Mouse (Mus musculus): Measurements from ENCODE around the gene Snap29. TPM values are rescaled to one million over a fixed set of nuclear protein-coding genes. Genes with fewer than 3 reads are reported as not detected.

Snap29 gene
- polyA plus RNA-seq, 1 experiment from 2014 or later, result 5.6 TPM

DNA sequence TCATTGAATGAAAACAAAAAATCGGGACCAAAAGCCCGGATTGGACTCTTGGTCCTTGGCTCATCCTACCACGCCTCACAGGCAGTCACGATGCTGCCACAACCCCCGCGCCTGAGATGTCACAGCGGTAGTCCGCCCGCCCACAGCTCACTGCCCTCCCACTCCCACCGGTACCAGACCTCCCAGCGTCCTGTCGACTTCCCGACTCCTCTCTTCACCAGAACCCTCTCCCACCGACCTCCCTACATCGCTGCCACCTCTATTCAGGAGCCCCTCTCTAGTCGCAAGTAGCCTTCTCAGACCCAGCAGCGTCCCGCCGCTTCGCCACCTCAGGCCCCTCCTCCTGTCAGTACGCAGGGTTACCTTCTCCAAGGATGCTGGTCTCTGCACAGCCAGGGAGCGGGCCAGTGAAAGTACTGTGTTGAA is 502 bp upstream of the Snap29 start:
- peak overlapping the region; percentile 68 to 77 for H3K4me3 ChIP-seq (ENCODE audit: control insufficient read depth in 1 of 2, insufficient read depth in 1 of 2, low read depth in 1 of 2, low read length in 2 of 2)
- peak overlapping the region; percentile 50 to 77 for H3K27ac ChIP-seq (replicated peaks in 1 of 2; ENCODE audit: control insufficient read depth in 1 of 2, insufficient read depth in 1 of 2, low read depth in 2 of 2, low read length in 2 of 2)
- H3K36me3 ChIP-seq (ENCODE audit: control insufficient read depth, insufficient read depth, low read length), result peaks cover 6% of the 10 kb centered on the region
- peak; percentile 71 for ATAC-seq (ENCODE audit: insufficient number of reproducible peaks, insufficient read depth, low FRiP score, low read depth)
- H3K4me1 ChIP-seq (ENCODE audit: control insufficient read depth in 2 of 2, insufficient read depth in 2 of 2, low read length in 2 of 2), result peaks cover 8 to 19% of the 10 kb centered on the region in 2 experiments
- peak overlapping the region; percentile 75 for H3K4me2 ChIP-seq (ENCODE audit: low read length)
- peak overlapping the region; percentile 80 for H3K9ac ChIP-seq (ENCODE audit: low read length)
- WGBS, result under 1% methylated on average over 22 of the region's 22 CpGs
- H3K9me3 ChIP-seq (ENCODE audit: control insufficient read depth, low read length), result no peaks in the 10 kb centered on the region
- H3K27me3 ChIP-seq (ENCODE audit: control insufficient read depth, insufficient read depth, low read length), result no peaks in the 10 kb centered on the region

DNA sequence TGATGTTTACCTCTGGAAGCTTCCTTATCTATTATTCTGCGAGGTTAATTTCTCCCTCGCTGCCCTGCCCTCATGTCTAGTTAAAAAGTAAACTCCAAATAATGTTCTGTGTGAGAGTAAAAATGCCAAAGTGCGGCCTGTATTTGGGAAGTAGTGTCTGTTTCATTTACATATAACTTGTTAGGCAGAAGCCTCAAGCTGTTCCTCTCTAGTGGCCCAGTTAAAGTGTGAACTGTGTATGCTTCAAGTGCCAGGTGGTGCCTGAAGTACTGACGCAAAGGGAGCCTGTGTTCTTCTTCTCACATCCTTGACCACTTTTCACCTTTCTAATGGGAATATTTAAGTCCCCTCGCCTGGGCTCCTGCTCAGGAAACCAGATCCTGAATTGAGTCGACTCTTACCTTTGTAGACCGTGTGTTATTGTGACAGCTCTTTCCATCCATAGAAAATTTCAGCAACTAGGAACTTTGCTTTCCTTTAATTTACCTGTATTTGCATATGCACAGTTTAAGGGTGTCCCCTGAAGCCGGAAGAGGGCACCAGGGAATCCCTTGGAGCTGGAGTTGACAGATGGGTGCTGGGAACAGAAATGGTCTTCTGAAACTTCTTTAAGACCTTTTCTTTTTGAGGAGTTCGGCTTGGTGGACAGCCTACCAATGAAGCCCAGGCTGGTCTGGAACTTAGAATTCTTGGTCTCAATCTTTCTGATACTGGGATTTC is 886 bp downstream of the Snap29 start:
- Histone ChIP-seq H3K9ac (ENCODE audit: low read length) (peak overlapping the region; percentile 84), H3K36me3 (ENCODE audit: control insufficient read depth, insufficient read depth, low read length) (peaks cover 6% of the 10 kb centered on the region), H3K4me3 (ENCODE audit: control insufficient read depth in 1 of 2, insufficient read depth in 1 of 2, low read depth in 1 of 2, low read length in 2 of 2) (peak overlapping the region; percentile 62 to 68), H3K27me3 (ENCODE audit: control insufficient read depth, insufficient read depth, low read length) (no peaks in the 10 kb centered on the region), H3K4me1 (ENCODE audit: control insufficient read depth in 2 of 2, insufficient read depth in 2 of 2, low read length in 2 of 2) (peaks cover 8 to 19% of the 10 kb centered on the region in 2 experiments), H3K9me3 (ENCODE audit: control insufficient read depth, low read length) (no peaks in the 10 kb centered on the region), H3K27ac (replicated peaks in 1 of 2; ENCODE audit: control insufficient read depth in 1 of 2, insufficient read depth in 1 of 2, low read depth in 2 of 2, low read length in 2 of 2) (no peak overlapping the region), H3K4me2 (ENCODE audit: low read length) (peak overlapping the region; percentile 81)
- no peak for ATAC-seq (ENCODE audit: insufficient number of reproducible peaks, insufficient read depth, low FRiP score, low read depth)
- WGBS, result 30% methylated on average over 9 of the region's 9 CpGs

DNA sequence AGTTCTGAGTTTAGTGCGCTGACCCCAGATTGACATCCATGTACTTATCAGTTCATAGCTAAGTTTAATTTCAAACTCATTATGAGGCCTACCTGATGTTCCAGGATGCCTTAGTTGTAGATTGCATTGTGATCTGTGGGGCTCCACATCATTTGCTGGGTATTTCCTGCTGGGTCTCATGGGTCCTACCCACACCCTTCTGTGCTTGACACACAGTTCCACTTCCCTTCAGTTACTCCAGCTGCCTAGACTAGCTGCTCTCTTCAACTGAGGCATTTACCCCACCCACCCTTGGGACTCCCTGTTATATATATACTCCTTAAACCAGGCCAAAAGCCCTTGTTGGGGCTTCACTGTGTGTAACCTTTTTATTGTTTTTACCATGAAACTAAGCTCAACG is 3.3 kb downstream of the Snap29 start:
- no peak overlapping the region for H3K4me3 ChIP-seq (ENCODE audit: control insufficient read depth in 1 of 2, insufficient read depth in 1 of 2, low read depth in 1 of 2, low read length in 2 of 2)
- WGBS, result 94% methylated on average over 2 of the region's 2 CpGs
- no peaks in the 10 kb centered on the region for H3K36me3 ChIP-seq (ENCODE audit: control insufficient read depth, insufficient read depth, low read length)
- peaks cover 8 to 21% of the 10 kb centered on the region in 2 experiments for H3K4me1 ChIP-seq (ENCODE audit: control insufficient read depth in 2 of 2, insufficient read depth in 2 of 2, low read length in 2 of 2)
- H3K9me3 ChIP-seq (ENCODE audit: control insufficient read depth, low read length), result no peaks in the 10 kb centered on the region
- no peaks in the 10 kb centered on the region for H3K27me3 ChIP-seq (ENCODE audit: control insufficient read depth, insufficient read depth, low read length)
- no peak for ATAC-seq (ENCODE audit: insufficient number of reproducible peaks, insufficient read depth, low FRiP score, low read depth)
- H3K27ac ChIP-seq (replicated peaks in 1 of 2; ENCODE audit: control insufficient read depth in 1 of 2, insufficient read depth in 1 of 2, low read depth in 2 of 2, low read length in 2 of 2), result no peak overlapping the region
- no peak overlapping the region for H3K9ac ChIP-seq (ENCODE audit: low read length)
- H3K4me2 ChIP-seq (ENCODE audit: low read length), result no peak overlapping the region

DNA sequence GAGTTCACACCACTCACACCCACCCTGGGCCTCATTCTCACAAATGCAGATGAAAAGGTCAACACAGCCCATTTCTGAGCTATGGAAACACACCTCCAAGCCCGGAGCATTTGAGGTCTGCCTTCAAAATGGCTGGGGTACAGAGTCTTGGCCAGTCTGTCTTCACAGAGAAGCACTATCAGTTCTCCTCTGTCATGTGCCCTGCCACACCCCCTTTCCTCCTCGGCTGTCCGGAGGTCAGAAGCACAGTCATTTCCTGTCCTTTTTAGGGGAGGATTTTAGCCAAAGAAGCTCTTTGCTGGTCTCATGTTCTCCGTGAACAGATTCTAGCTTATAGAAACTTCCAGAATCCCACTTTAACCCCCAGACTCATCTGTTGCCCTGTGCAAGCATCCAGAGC is 4.4 kb downstream of the Snap29 start:
- Histone ChIP-seq H3K4me1 (ENCODE audit: control insufficient read depth in 2 of 2, insufficient read depth in 2 of 2, low read length in 2 of 2) (peaks cover 8 to 13% of the 10 kb centered on the region in 2 experiments), H3K9me3 (ENCODE audit: control insufficient read depth, low read length) (no peaks in the 10 kb centered on the region), H3K4me2 (ENCODE audit: low read length) (no peak overlapping the region), H3K27ac (replicated peaks in 1 of 2; ENCODE audit: control insufficient read depth in 1 of 2, insufficient read depth in 1 of 2, low read depth in 2 of 2, low read length in 2 of 2) (no peak overlapping the region), H3K36me3 (ENCODE audit: control insufficient read depth, insufficient read depth, low read length) (no peaks in the 10 kb centered on the region), H3K4me3 (ENCODE audit: control insufficient read depth in 1 of 2, insufficient read depth in 1 of 2, low read depth in 1 of 2, low read length in 2 of 2) (no peak overlapping the region), H3K9ac (ENCODE audit: low read length) (no peak overlapping the region), H3K27me3 (ENCODE audit: control insufficient read depth, insufficient read depth, low read length) (no peaks in the 10 kb centered on the region)
- WGBS, result 37% methylated on average over 4 of the region's 4 CpGs
- no peak for ATAC-seq (ENCODE audit: insufficient number of reproducible peaks, insufficient read depth, low FRiP score, low read depth)

DNA sequence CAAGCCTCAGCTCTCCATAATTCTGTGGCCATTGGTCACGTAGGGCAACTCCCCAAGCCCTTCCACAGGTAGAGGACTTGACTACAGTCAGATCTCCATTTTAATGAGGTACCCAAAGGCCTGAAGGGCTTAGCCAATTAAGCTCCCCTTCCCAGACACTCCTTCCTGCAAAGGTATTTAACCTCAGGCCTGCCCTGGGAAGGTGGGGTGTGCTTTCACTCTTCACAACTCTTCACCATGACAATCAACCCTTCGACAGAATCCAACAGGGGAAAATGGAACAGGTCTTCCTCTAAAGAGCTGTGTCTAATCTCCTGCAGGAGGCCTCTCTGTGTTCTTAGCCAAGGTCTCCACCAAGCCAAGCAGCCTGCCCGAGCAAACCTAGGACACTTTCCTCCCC is 17.2 kb downstream of the Snap29 start:
- no peak overlapping the region for H3K27ac ChIP-seq (replicated peaks in 1 of 2; ENCODE audit: control insufficient read depth in 1 of 2, insufficient read depth in 1 of 2, low read depth in 2 of 2, low read length in 2 of 2)
- WGBS, result 71% methylated on average over 3 of the region's 3 CpGs

DNA sequence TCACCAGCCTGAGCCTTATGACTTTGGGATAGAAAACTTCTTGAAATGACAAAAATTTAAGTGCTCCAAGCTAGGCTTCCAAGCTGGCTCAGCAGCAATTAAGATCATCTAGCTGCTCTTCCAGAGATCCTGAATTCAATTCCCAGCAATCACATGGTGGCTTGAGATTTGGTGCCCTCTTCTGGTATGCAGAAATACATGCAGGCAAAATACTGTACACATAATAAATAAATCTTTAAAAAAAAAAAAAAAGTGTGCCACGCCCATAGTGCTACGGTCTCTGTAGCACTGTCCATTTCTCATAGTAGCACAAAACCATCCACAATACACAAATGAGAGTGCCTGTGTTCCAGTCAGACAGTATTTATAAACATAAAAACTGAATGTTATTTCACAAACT is 26.8 kb downstream of the Snap29 start:
- Histone ChIP-seq H3K27ac (replicated peaks in 1 of 2; ENCODE audit: control insufficient read depth in 1 of 2, insufficient read depth in 1 of 2, low read depth in 2 of 2, low read length in 2 of 2) (no peak overlapping the region), H3K4me2 (ENCODE audit: low read length) (no peak overlapping the region), H3K9me3 (ENCODE audit: control insufficient read depth, low read length) (no peaks in the 10 kb centered on the region), H3K4me1 (ENCODE audit: control insufficient read depth in 2 of 2, insufficient read depth in 2 of 2, low read length in 2 of 2) (no peaks in the 10 kb centered on the region), H3K4me3 (ENCODE audit: control insufficient read depth in 1 of 2, insufficient read depth in 1 of 2, low read depth in 1 of 2, low read length in 2 of 2) (no peak overlapping the region), H3K27me3 (ENCODE audit: control insufficient read depth, insufficient read depth, low read length) (no peaks in the 10 kb centered on the region), H3K36me3 (ENCODE audit: control insufficient read depth, insufficient read depth, low read length) (peaks cover 18% of the 10 kb centered on the region), H3K9ac (ENCODE audit: low read length) (no peak overlapping the region)
- ATAC-seq (ENCODE audit: insufficient number of reproducible peaks, insufficient read depth, low FRiP score, low read depth), result no peak
- WGBS, result 62% methylated on average over 2 of the region's 2 CpGs

More for the DNA sequence above, 17.2 kb downstream of the Snap29 start:
- no peaks in the 10 kb centered on the region for H3K27me3 ChIP-seq (ENCODE audit: control insufficient read depth, insufficient read depth, low read length)
- no peak overlapping the region for H3K9ac ChIP-seq (ENCODE audit: low read length)
- H3K4me3 ChIP-seq (ENCODE audit: control insufficient read depth in 1 of 2, insufficient read depth in 1 of 2, low read depth in 1 of 2, low read length in 2 of 2), result no peak overlapping the region
- peaks cover 65% of the 10 kb centered on the region for H3K36me3 ChIP-seq (ENCODE audit: control insufficient read depth, insufficient read depth, low read length)
- H3K4me2 ChIP-seq (ENCODE audit: low read length), result no peak overlapping the region
- ATAC-seq (ENCODE audit: insufficient number of reproducible peaks, insufficient read depth, low FRiP score, low read depth), result no peak
- H3K9me3 ChIP-seq (ENCODE audit: control insufficient read depth, low read length), result no peaks in the 10 kb centered on the region
- H3K4me1 ChIP-seq (ENCODE audit: control insufficient read depth in 2 of 2, insufficient read depth in 2 of 2, low read length in 2 of 2), result no peaks in the 10 kb centered on the region

DNA sequence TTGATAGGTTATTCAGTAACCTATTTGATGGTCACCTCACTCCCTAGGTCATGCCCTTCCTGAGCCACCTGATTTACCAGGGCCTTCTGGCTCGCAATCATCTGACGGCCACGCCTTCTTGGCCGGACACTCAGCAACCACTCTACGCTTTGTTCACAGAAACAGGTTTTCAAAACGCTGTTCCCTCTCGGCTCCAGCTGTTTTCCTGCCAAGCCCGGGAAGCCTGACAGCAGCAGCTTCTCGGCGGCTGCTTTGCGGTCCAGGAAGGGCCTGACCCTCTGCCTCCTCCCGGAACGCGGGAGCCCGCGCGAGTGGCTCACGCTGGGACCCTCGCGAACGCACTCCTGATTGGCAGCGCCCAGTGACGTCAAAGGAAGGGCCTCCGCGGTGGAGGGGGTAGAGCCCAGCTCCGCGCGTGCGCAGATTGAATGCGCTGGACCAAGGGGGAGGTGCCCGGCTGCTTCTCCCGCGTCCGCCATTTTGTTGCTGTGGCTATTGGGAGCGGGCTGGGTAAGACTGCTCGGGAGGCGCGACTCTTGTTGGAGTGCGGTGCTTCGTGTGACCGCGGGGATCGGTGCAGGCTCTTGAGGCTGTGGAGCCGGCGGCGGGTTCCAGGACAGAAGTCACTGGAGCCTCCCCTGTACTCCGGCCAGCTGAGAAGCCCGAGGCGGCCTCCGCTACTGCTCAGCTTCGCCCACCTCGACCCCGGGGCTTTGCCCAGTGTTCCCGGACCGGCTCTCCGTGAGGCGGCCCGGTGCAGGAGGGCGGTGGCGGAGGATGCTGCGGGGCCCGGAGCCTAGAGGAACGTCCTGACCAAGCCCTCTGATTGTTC is 46.0 kb downstream of the Snap29 start, which contains the start of gene Crkl:
Crkl (plus strand) TSS at position 447 of the 832 bp plus-strand sequence.
- H3K9ac ChIP-seq (ENCODE audit: low read length), result peak within 1 kb of the TSS; percentile 94
- ATAC-seq (ENCODE audit: insufficient number of reproducible peaks, insufficient read depth, low FRiP score, low read depth), result peak; percentile 99
- no peaks in the 10 kb centered on the region for H3K27me3 ChIP-seq (ENCODE audit: control insufficient read depth, insufficient read depth, low read length)
- H3K4me2 ChIP-seq (ENCODE audit: low read length), result peak within 1 kb of the TSS; percentile 92
- no peaks in the 10 kb centered on the region for H3K9me3 ChIP-seq (ENCODE audit: control insufficient read depth, low read length)
- H3K36me3 ChIP-seq (ENCODE audit: control insufficient read depth, insufficient read depth, low read length), result peaks cover 17% of the 10 kb centered on the region
- H3K4me1 ChIP-seq (ENCODE audit: control insufficient read depth in 2 of 2, insufficient read depth in 2 of 2, low read length in 2 of 2), result peaks cover 6 to 15% of the 10 kb centered on the region in 2 experiments; a peak in 2 of 4 replicates
- WGBS, result under 1% methylated on average over 63 of the region's 63 CpGs
- H3K4me3 ChIP-seq (ENCODE audit: control insufficient read depth in 1 of 2, insufficient read depth in 1 of 2, low read depth in 1 of 2, low read length in 2 of 2), result peak within 1 kb of the TSS; percentile 87 to 91
- H3K27ac ChIP-seq (replicated peaks in 1 of 2; ENCODE audit: control insufficient read depth in 1 of 2, insufficient read depth in 1 of 2, low read depth in 2 of 2, low read length in 2 of 2), result peak within 1 kb of the TSS; percentile 93 to 95
